Mouse (Mus musculus) thymus, postnatal 14 days (tissue): Measurements from ENCODE around the gene Cxcl1.
"Not testable (repeated sequence)": the region's sequence is repeated elsewhere in the genome, so short reads cannot be mapped to it uniquely, and the experiment has no call there.

Source experiments
- DNase-seq: peaks from one replicate; pipeline ENCODE4 v3.0.0; 2021

The Cxcl1 gene

GRCm38 (mm10) chr5:90890519-90891463, at the start of gene Cxcl1:
TSS of gene Cxcl1 (plus strand) at chr5:90891241.
- DNase-seq, result no peak

- DNase-seq, result no peak
These were observed 47.1 kb upstream of the Cxcl1 start for GRCm38 (mm10) chr5:90843891-90844290.

- not testable (repeated sequence) for DNase-seq
These were observed 40.9 kb upstream of the Cxcl1 start for GRCm38 (mm10) chr5:90850096-90850495.

- not testable (repeated sequence) for DNase-seq
These were observed 39.6 kb upstream of the Cxcl1 start for GRCm38 (mm10) chr5:90851391-90851790.

GRCm38 (mm10) chr5:90853206-90853605, 37.8 kb upstream of the Cxcl1 start:
- no peak for DNase-seq

- DNase-seq, result no peak
These were observed 35.5 kb upstream of the Cxcl1 start for GRCm38 (mm10) chr5:90855308-90856230.

GRCm38 (mm10) chr5:90857463-90857862, 33.6 kb upstream of the Cxcl1 start:
- no peak for DNase-seq

- DNase-seq, result no peak
These were observed 32.6 kb upstream of the Cxcl1 start for GRCm38 (mm10) chr5:90858429-90858828.

- no peak for DNase-seq
These were observed 32.0 kb upstream of the Cxcl1 start for GRCm38 (mm10) chr5:90859031-90859430.

GRCm38 (mm10) chr5:90861876-90862375, 29.1 kb upstream of the Cxcl1 start:
- no peak for DNase-seq

GRCm38 (mm10) chr5:90866770-90867169, 24.3 kb upstream of the Cxcl1 start:
- no peak for DNase-seq

GRCm38 (mm10) chr5:90872377-90872776, 18.7 kb upstream of the Cxcl1 start:
- DNase-seq, result no peak

GRCm38 (mm10) chr5:90876045-90876444, 15.0 kb upstream of the Cxcl1 start:
- DNase-seq, result no peak

- DNase-seq, result no peak
These were observed 14.4 kb upstream of the Cxcl1 start for GRCm38 (mm10) chr5:90876471-90877172.

- DNase-seq, result no peak
These were observed 13.9 kb upstream of the Cxcl1 start for GRCm38 (mm10) chr5:90877173-90877512.

- DNase-seq, result no peak
These were observed 11.6 kb upstream of the Cxcl1 start for GRCm38 (mm10) chr5:90879307-90880014.

- DNase-seq, result no peak
These were observed 10.6 kb upstream of the Cxcl1 start for GRCm38 (mm10) chr5:90880335-90880850.

GRCm38 (mm10) chr5:90881021-90881420, 10.0 kb upstream of the Cxcl1 start:
- DNase-seq, result no peak

GRCm38 (mm10) chr5:90881682-90882081, 9.4 kb upstream of the Cxcl1 start:
- DNase-seq, result no peak

- no peak for DNase-seq
These were observed 8.9 kb upstream of the Cxcl1 start for GRCm38 (mm10) chr5:90882146-90882545.

GRCm38 (mm10) chr5:90884628-90885242, 6.3 kb upstream of the Cxcl1 start:
- DNase-seq, result no peak
